Mouse (Mus musculus): ENCODE data around the gene H2afb1. TPM values are rescaled to one million over a fixed set of nuclear protein-coding genes. Genes with fewer than 3 reads are reported as not detected.
"Not testable (repeated sequence)": the region's sequence is repeated elsewhere in the genome, so short reads cannot be mapped to it uniquely, and the experiment has no call there.

H2afb1 gene
- polyA plus RNA-seq (2015; fragmentation: Nextera tagmentation; extraction: Ambion mirVana) = not detected in 2 replicates

GRCm38 (mm10) chrX:117014457-117014856, at the start of gene H2afb1:
H2afb1 (plus strand) TSS chrX:117014757.
- 93% methylated on average over 8 of the region's 8 CpGs for WGBS
- H3K9me3 ChIP-seq (replicated peaks); H3K27ac ChIP-seq; H3K36me3 ChIP-seq (ENCODE audit: poor library complexity, severe bottlenecking); H3K4me3 ChIP-seq; H3K27me3 ChIP-seq; H3K9ac ChIP-seq; H3K4me2 ChIP-seq; H3K4me1 ChIP-seq; ATAC-seq: not testable (repeated sequence)

GRCm38 (mm10) chrX:117036085-117036484, 21.5 kb downstream of the H2afb1 start:
- H3K4me1 ChIP-seq = no peaks in the 10 kb centered on the region
- H3K4me2 ChIP-seq = no peak overlapping the region
- 80% methylated on average over 2 of the region's 2 CpGs for WGBS
- H3K4me3 ChIP-seq = no peak overlapping the region
- ATAC-seq = 0 out of 2 replicates have a peak, but pooled peaks have one; percentile 38
- H3K27me3 ChIP-seq = no peaks in the 10 kb centered on the region
- H3K9ac ChIP-seq = no peak overlapping the region
- no peaks in the 10 kb centered on the region for H3K9me3 ChIP-seq (replicated peaks)
- H3K36me3 ChIP-seq (ENCODE audit: poor library complexity, severe bottlenecking) = no peaks in the 10 kb centered on the region
- no peak overlapping the region for H3K27ac ChIP-seq

Measured in forebrain, embryonic 13.5 days (tissue).